Mouse (Mus musculus) liver, adult 2 months (tissue): ENCODE measurements around the gene Thg1l. TPM values are rescaled to one million over a fixed set of nuclear protein-coding genes. Genes with fewer than 3 reads are reported as not detected.
A peak's percentile ranks its signal among the peaks of the same experiment; 100 is the strongest.

Source experiments
- DNase-seq: peaks from one replicate; pipeline ENCODE4 v3.0.0-alpha.2; 2011; ENCODE audit warnings: low read depth, low spot score; ENCODE audit errors: extremely low read depth
- H3K27ac ChIP-seq: fragments of 200-500 bp; replicated peaks from 2 replicates; pipeline ENCODE4 v1.5.1; 2012; ENCODE audit warnings: low read depth, mild to moderate bottlenecking, control low read depth, inconsistent platforms, low read length; ENCODE audit not compliant: insufficient read depth
- H3K27me3 ChIP-seq: fragments of 200-500 bp; 2 replicates; pipeline ENCODE4 v1.6.1; 2012; ENCODE audit warnings: mild to moderate bottlenecking, moderate library complexity, low read length, inconsistent platforms; ENCODE audit not compliant: control insufficient read depth, insufficient read depth
- H3K36me3 ChIP-seq: fragments of 200-500 bp; 2 replicates; pipeline ENCODE4 v1.6.1; 2012; ENCODE audit warnings: low read length, inconsistent platforms; ENCODE audit not compliant: control insufficient read depth, insufficient read depth
- H3K4me1 ChIP-seq: fragments of 200-500 bp; 2 replicates; pipeline ENCODE4 v1.6.1; 2011; ENCODE audit warnings: low read length; ENCODE audit not compliant: control insufficient read depth, insufficient read depth
- H3K4me3 ChIP-seq: fragments of 200-500 bp; 2 replicates; pipeline ENCODE4 v1.5.1; 2011; ENCODE audit warnings: low read depth, mild to moderate bottlenecking, control low read depth, low read length, moderate library complexity; ENCODE audit not compliant: insufficient read depth
- H3K79me2 ChIP-seq: fragments of 200-500 bp; 2 replicates; pipeline ENCODE4 v1.6.1; 2012; ENCODE audit warnings: inconsistent platforms, mild to moderate bottlenecking, low read length, moderate library complexity; ENCODE audit not compliant: control insufficient read depth, insufficient read depth
- H3K9ac ChIP-seq: fragments of 200-500 bp; 2 replicates; pipeline ENCODE4 v1.6.1; 2012; ENCODE audit warnings: low read depth, mild to moderate bottlenecking, control low read depth, inconsistent platforms, low read length
- CTCF ChIP-seq: fragments of 200-500 bp; IDR thresholded peaks from 2 replicates; pipeline ENCODE4 v1.5.1; 2011; ENCODE audit warnings: low read depth, low read length, control low read depth
- POLR2A ChIP-seq: fragments of 200-500 bp; IDR thresholded peaks from 2 replicates; pipeline ENCODE4 v1.6.1; 2011; ENCODE audit warnings: low read length, control low read depth; ENCODE audit not compliant: insufficient read depth; ENCODE audit errors: extremely low read depth
- WGBS: fragments of 180-500 bp; shearing (Covaris S2); methylation state at CpG from one replicate; pipeline ENCODE4 v1.1.7; 2018; 5-methylcytosine and 5-hydroxymethylcytosine counted together
- polyA plus RNA-seq: library from polyadenylated mRNA; depleted of rRNA; stranded (reverse); fragments of >200 nt; gene quantifications from 2 replicates; pipeline ENCODE4 v1.2.3, GENCODE M21; 2012
- total RNA-seq: library from RNA; depleted of rRNA; stranded (reverse); fragments of >200 nt; gene quantifications from 2 replicates; pipeline ENCODE4 v1.2.3, GENCODE M21; 2014

Gene Thg1l
- total and polyA plus RNA-seq, 2 experiments: 2.6 to 3.1 TPM

- H3K36me3 ChIP-seq: no peaks in the 10 kb centered on the region
- no peak for DNase-seq
- 71% methylated on average over 5 of the region's 5 CpGs for WGBS
Measured at GRCm38 (mm10) chr11:45927456-45927855, 27.8 kb downstream of the Thg1l start.

DNA sequence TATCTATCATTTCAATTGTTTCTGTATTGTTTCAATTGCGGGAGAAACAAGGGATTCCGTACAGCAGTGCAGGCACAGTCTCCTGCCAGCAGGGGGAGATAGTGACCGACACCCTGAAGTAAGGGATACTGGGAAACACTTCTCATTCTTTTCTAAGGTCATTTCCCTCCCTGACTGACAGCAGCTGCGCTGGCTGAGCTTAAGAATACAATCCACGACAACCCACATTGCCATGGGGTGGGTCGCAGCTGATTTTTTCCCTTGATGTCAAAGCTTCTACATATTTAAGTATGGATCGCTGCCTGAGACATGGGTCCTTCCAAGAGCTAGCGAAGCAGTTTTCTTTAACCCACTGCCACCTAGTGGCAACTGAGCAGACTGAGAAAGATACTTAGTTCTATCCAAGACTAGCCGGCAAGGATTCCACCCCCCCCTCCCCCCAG lies 28.6 kb downstream of the Thg1l start:
- H3K9ac ChIP-seq: peak overlapping the region; percentile 80
- H3K27me3 ChIP-seq: no peaks in the 10 kb centered on the region
- peak overlapping the region; percentile 49; the same call in 1 of the 2 replicates for H3K4me3 ChIP-seq
- H3K79me2 ChIP-seq: no peaks in the 10 kb centered on the region
- H3K27ac ChIP-seq: no peak overlapping the region
- H3K36me3 ChIP-seq: no peaks in the 10 kb centered on the region
- whole genome bisulfite sequencing: under 1% methylated on average over 9 of the region's 9 CpGs
- peak; percentile 77 for DNase-seq
- peak; percentile 82 for TF ChIP-seq CTCF
- no peak for TF ChIP-seq POLR2A
- no peaks in the 10 kb centered on the region; the same call in 1 of the 2 replicates for H3K4me1 ChIP-seq

More at GRCm38 (mm10) chr11:45927456-45927855, 27.8 kb downstream of the Thg1l start:
- Histone ChIP-seq H3K27ac (no peak overlapping the region), H3K9ac (no peak overlapping the region), H3K79me2 (no peaks in the 10 kb centered on the region), H3K27me3 (no peaks in the 10 kb centered on the region), H3K4me1 (no peaks in the 10 kb centered on the region), H3K4me3 (no peak overlapping the region)
- no peak for TF ChIP-seq POLR2A
- no peak for TF ChIP-seq CTCF

DNA sequence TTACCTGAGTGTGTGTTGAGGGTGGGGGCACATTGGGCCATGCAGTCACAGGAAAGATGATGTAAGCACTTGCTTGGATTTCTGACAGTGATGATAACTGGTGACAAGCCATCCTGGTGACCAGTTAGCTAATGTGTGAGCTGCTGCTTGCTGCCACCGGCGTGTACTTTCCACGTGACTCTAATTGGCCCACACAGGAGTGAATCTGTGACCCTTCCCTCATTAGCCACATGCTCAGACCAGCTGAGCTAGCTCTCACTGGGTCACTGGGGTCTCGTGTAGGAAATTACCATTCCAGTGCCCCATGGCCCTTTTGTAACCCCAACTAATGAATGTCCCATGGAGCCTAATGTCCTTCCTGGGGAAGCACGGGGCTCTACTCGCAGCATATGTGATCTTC lies 29.9 kb downstream of the Thg1l start:
- no peaks in the 10 kb centered on the region; the same call in 1 of the 2 replicates for H3K4me1 ChIP-seq
- no peak overlapping the region for H3K27ac ChIP-seq
- H3K4me3 ChIP-seq: no peak overlapping the region
- no peak for DNase-seq
- no peak overlapping the region for H3K9ac ChIP-seq
- 76% methylated on average over 6 of the region's 6 CpGs for WGBS
- TF ChIP-seq CTCF: no peak
- no peak for TF ChIP-seq POLR2A
- H3K79me2 ChIP-seq: no peaks in the 10 kb centered on the region
- no peaks in the 10 kb centered on the region for H3K36me3 ChIP-seq
- no peaks in the 10 kb centered on the region for H3K27me3 ChIP-seq

DNA sequence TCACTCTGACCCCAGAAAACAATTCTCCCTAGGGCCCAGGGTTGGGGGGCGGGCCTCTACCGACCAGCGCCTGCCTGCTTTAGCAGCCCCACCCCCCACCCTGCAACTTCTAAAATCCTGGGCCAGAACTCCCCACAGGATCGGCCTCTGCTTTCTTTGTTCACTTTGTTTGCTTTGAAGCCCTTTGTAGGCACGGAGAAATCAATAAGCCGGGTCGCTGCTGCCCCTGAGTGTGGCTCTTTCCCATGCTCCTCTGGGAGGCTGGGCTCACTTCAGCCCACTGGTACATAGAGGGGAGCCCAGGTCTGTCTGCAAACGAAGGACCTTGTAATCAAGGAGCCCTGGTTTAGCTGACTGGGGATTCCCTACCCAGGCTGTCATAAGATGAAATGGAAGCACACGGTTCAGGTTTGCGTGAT lies 33.8 kb downstream of the Thg1l start:
- H3K9ac ChIP-seq: no peak overlapping the region
- H3K27me3 ChIP-seq: no peaks in the 10 kb centered on the region
- H3K36me3 ChIP-seq: no peaks in the 10 kb centered on the region
- H3K4me3 ChIP-seq: no peak overlapping the region
- H3K79me2 ChIP-seq: no peaks in the 10 kb centered on the region
- H3K27ac ChIP-seq: no peak overlapping the region
- TF ChIP-seq CTCF: no peak
- no peak for TF ChIP-seq POLR2A
- 18% methylated on average over 10 of the region's 10 CpGs for WGBS
- DNase-seq: no peak
- no peaks in the 10 kb centered on the region; the same call in 1 of the 2 replicates for H3K4me1 ChIP-seq

DNA sequence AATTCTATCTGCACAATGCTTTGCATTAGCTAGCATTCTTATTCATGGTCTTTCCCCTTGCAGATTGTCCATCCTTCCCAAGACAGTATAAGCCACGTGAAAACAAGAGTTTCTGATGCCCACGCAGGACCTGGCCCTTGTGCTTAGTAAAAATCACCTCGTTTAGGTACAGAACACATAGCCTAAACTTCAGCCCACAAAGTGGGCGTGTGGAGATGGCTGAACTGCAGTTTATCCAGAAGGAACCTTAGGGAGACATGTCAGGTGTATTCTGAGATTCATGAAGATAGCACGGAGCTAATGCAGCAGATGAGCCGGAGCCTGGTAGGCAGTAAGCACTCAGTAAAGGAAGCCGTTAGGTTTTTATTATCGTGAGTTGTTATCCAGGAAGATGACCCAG lies 34.3 kb downstream of the Thg1l start:
- no peak for DNase-seq
- Histone ChIP-seq H3K79me2 (no peaks in the 10 kb centered on the region), H3K9ac (no peak overlapping the region), H3K4me3 (no peak overlapping the region), H3K27ac (no peak overlapping the region), H3K36me3 (no peaks in the 10 kb centered on the region), H3K27me3 (no peaks in the 10 kb centered on the region), H3K4me1 (no peaks in the 10 kb centered on the region; the same call in 1 of the 2 replicates)
- 43% methylated on average over 8 of the region's 8 CpGs for WGBS
- TF ChIP-seq CTCF: no peak
- TF ChIP-seq POLR2A: no peak

DNA sequence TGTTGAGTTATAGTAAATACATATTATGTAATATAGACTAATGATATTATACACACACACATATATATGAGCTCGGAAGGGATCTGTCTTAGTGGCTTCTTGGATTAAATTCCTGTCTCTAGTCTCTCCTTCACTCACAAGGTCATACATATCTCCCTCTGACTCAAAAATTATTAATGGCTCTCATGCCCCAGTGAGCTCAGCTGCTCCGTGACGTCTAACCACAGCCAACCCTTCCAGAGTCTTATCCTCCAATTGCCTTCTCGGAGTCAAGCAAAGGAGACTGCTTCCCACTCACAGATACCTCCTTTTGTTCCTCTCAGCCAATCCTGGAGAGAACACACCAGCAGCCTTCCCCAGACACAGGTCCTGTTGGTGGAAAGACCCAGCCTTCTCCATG lies 36.5 kb downstream of the Thg1l start:
- H3K36me3 ChIP-seq: no peaks in the 10 kb centered on the region
- no peak for DNase-seq
- no peak overlapping the region for H3K9ac ChIP-seq
- H3K27me3 ChIP-seq: no peaks in the 10 kb centered on the region
- H3K79me2 ChIP-seq: no peaks in the 10 kb centered on the region
- TF ChIP-seq CTCF (no peak), POLR2A (no peak)
- no peak overlapping the region for H3K4me3 ChIP-seq
- H3K4me1 ChIP-seq: no peaks in the 10 kb centered on the region; the same call in 1 of the 2 replicates
- WGBS: 88% methylated on average over 4 of the region's 4 CpGs
- no peak overlapping the region for H3K27ac ChIP-seq
